In genomic region chr5:3386021-3386730, GRCm38 (mm10) we compare ENCODE assay signal across 19 mouse cellular contexts. TPM values are rescaled to one million over a fixed set of nuclear protein-coding genes. Genes with fewer than 3 reads are reported as not detected.
A peak's percentile ranks its signal among the peaks of the same experiment; 100 is the strongest.
DNase-seq lines count a peak whose midpoint lies in the region; ATAC-seq and TF ChIP-seq lines count a peak whose summit lies in the region.
"Had no signal": no experiment of that assay in that cellular context is flagged by ENCODE, and none has a peak within 500 bp of the region (broad histone marks: within the 10 kb centered on the region; RNA-seq: fewer than 3 reads in every experiment).

No protein-coding gene starts in this region.

- 56% methylated on average over 7 of the region's 7 CpGs for WGBS in heart, adult 2 months
- 70% methylated on average over 7 of the region's 7 CpGs for WGBS in kidney, postnatal 0 days
- 64% methylated on average over 7 of the region's 7 CpGs for WGBS in kidney, embryonic 14.5 days

- H3K27ac ChIP-seq in heart, adult 2 months = peak overlapping the region; percentile 43
- no peak overlapping the region for H3K27ac ChIP-seq in kidney, postnatal 0 days
- H3K27ac ChIP-seq in kidney, embryonic 14.5 days (ENCODE audit: low read depth, low read length) = no peak overlapping the region
- H3K27ac ChIP-seq: embryonic facial prominence, embryonic 15.5 days; forebrain, embryonic 10.5 days; left cerebral cortex, adult 2 months; limb, embryonic 10.5 days; midbrain, embryonic 15.5 days had no signal

- no peak overlapping the region for H3K4me2 ChIP-seq in kidney, postnatal 0 days (ENCODE audit: low read length)
- no peak overlapping the region for H3K4me2 ChIP-seq in kidney, embryonic 14.5 days (replicated peaks; ENCODE audit: low read depth, low read length)
- H3K4me2 ChIP-seq: embryonic facial prominence, embryonic 15.5 days; midbrain, embryonic 15.5 days had no signal

- no peak overlapping the region for H3K4me3 ChIP-seq in heart, adult 2 months
- no peak overlapping the region for H3K4me3 ChIP-seq in kidney, postnatal 0 days (replicated peaks; ENCODE audit: low read depth, low read length)
- no peak overlapping the region for H3K4me3 ChIP-seq in kidney, embryonic 14.5 days (ENCODE audit: low read length)
- H3K4me3 ChIP-seq: embryonic facial prominence, embryonic 15.5 days; forebrain, embryonic 10.5 days; left cerebral cortex, adult 2 months; limb, embryonic 10.5 days; midbrain, embryonic 15.5 days had no signal

- H3K79me2 ChIP-seq in heart, adult 2 months (replicated peaks; ENCODE audit: control insufficient read depth, insufficient read depth, low read length) = no peaks in the 10 kb centered on the region; the same call in 1 of the 2 replicates

- DNase-seq in heart, adult 2 months = no peak
- DNase-seq in heart, postnatal 25 days (ENCODE audit: low spot score) = no peak
- peak; percentile 39 for DNase-seq in kidney, postnatal 0 days (ENCODE audit: low spot score)
- DNase-seq in lung, postnatal 10 days = peak; percentile 25
- no peak for DNase-seq in lung, postnatal 25 days (ENCODE audit: low spot score)
- DNase-seq in frontal cortex, postnatal 14 days (ENCODE audit: low spot score in 2 of 2) = no peak
- DNase-seq: adrenal gland, postnatal 36 days; cerebellum, adult 8-10 months; heart, postnatal 10 days; kidney, postnatal 25 days; lung, postnatal 4 days; thymus, postnatal 36 days had no signal

- peaks cover 2% of the 10 kb centered on the region for H3K36me3 ChIP-seq in heart, adult 2 months (ENCODE audit: control insufficient read depth, insufficient read depth, low read length)
- no peaks in the 10 kb centered on the region for H3K36me3 ChIP-seq in kidney, postnatal 0 days (ENCODE audit: insufficient read depth, low read length)
- no peaks in the 10 kb centered on the region for H3K36me3 ChIP-seq in kidney, embryonic 14.5 days (ENCODE audit: control insufficient read depth, insufficient read depth, low read length)
- H3K36me3 ChIP-seq: embryonic facial prominence, embryonic 15.5 days; forebrain, embryonic 10.5 days; midbrain, embryonic 15.5 days had no signal

- no peak for TF ChIP-seq CTCF in heart, adult 2 months (IDR thresholded peaks at IDR 0.05)
- TF ChIP-seq CTCF in kidney, postnatal 0 days (IDR thresholded peaks at IDR 0.05; ENCODE audit: low read depth) = no peak

- intact Hi-C loops in heart, adult 2 months (cut with DNase I) = no loop called here
- intact Hi-C loops in heart, postnatal 25 days (cut with DNase I) = no loop called here

- no peaks in the 10 kb centered on the region for H3K27me3 ChIP-seq in heart, adult 2 months (ENCODE audit: control insufficient read depth, insufficient read depth, low read length)
- no peaks in the 10 kb centered on the region for H3K27me3 ChIP-seq in kidney, postnatal 0 days (ENCODE audit: insufficient read depth, low read length)
- no peaks in the 10 kb centered on the region for H3K27me3 ChIP-seq in kidney, embryonic 14.5 days (ENCODE audit: control insufficient read depth, insufficient read depth, low read length)
- H3K27me3 ChIP-seq: embryonic facial prominence, embryonic 15.5 days; midbrain, embryonic 15.5 days had no signal

- no peaks in the 10 kb centered on the region for H3K9me3 ChIP-seq in kidney, postnatal 0 days (replicated peaks; ENCODE audit: low read length)
- H3K9me3 ChIP-seq in kidney, embryonic 14.5 days (ENCODE audit: control insufficient read depth, low read length) = no peaks in the 10 kb centered on the region
- H3K9me3 ChIP-seq: embryonic facial prominence, embryonic 15.5 days; forebrain, embryonic 10.5 days; limb, embryonic 10.5 days; midbrain, embryonic 15.5 days had no signal

- TF ChIP-seq POLR2A in heart, adult 2 months (IDR thresholded peaks at IDR 0.05; ENCODE audit: insufficient read depth, low read depth, low read length) = no peak

- peaks cover 14% of the 10 kb centered on the region for H3K4me1 ChIP-seq in heart, adult 2 months (ENCODE audit: control insufficient read depth, insufficient read depth, low read length)
- no peaks in the 10 kb centered on the region for H3K4me1 ChIP-seq in kidney, postnatal 0 days (replicated peaks; ENCODE audit: insufficient read depth, low read length)
- H3K4me1 ChIP-seq in kidney, embryonic 14.5 days (ENCODE audit: control insufficient read depth, insufficient read depth, low read length) = no peaks in the 10 kb centered on the region
- H3K4me1 ChIP-seq: midbrain, embryonic 15.5 days had no signal

- no peak overlapping the region for H3K9ac ChIP-seq in heart, adult 2 months (ENCODE audit: low read depth, low read length)
- no peak overlapping the region for H3K9ac ChIP-seq in kidney, postnatal 0 days (ENCODE audit: low read depth, low read length)
- no peak overlapping the region for H3K9ac ChIP-seq in kidney, embryonic 14.5 days (ENCODE audit: low read depth, low read length)
- H3K9ac ChIP-seq: embryonic facial prominence, embryonic 15.5 days; midbrain, embryonic 15.5 days had no signal

- no peak for TF ChIP-seq EP300 in heart, adult 2 months (IDR thresholded peaks at IDR 0.05; ENCODE audit: insufficient read depth, low read depth, low read length)

- no peak for ATAC-seq in kidney, postnatal 0 days (replicated peaks; ENCODE audit: low FRiP score, low read depth)
- ATAC-seq in kidney, embryonic 14.5 days (ENCODE audit: low FRiP score, low TSS enrichment) = no peak
- ATAC-seq: intestine, postnatal 0 days; midbrain, embryonic 15.5 days had no signal

RNA-seq across cellular contexts. Expression of gene Cdk6, which starts 44.9 kb away (rescaled TPM):
- total RNA-seq in heart, adult 2 months (2021) = 10 to 100 TPM in 1 of 2 experiments, 1 to 10 TPM in 1; 8.1 to 10.6 TPM
- polyA plus RNA-seq in heart, adult 2 months (2012; rRNA removed) = 4.0 and 5.9 TPM in 2 replicates
- 10 to 100 TPM; 12.1 to 15.2 TPM for total RNA-seq in heart, postnatal 25 days (2021)
- 19.4 and 20.1 TPM in 2 replicates for polyA plus RNA-seq in kidney, postnatal 0 days (2015; fragmentation: Nextera tagmentation; extraction: Ambion mirVana)
- polyA plus RNA-seq in kidney, embryonic 14.5 days (2014; fragmentation: Nextera tagmentation; extraction: Ambion mirVana) = 18.6 and 23.4 TPM in 2 replicates

Comparison
In these comparisons a context has a peak if more than half of its experiments do, and no peak if none do; other contexts are left out.
1. DNase-seq: peak in kidney, postnatal 0 days (single experiment) and lung, postnatal 10 days (single experiment); none in heart, adult 2 months (0 of 2), heart, postnatal 25 days (single experiment), lung, postnatal 25 days (single experiment) and frontal cortex, postnatal 14 days (0 of 2).